Mouse (Mus musculus): ENCODE data around the gene Aox1. TPM values are rescaled to one million over a fixed set of nuclear protein-coding genes. Genes with fewer than 3 reads are reported as not detected.

Gene Aox1
- polyA plus RNA-seq (2015; fragmentation: Nextera tagmentation; extraction: Ambion mirVana): 1.4 and 4.2 TPM in 2 replicates

DNA sequence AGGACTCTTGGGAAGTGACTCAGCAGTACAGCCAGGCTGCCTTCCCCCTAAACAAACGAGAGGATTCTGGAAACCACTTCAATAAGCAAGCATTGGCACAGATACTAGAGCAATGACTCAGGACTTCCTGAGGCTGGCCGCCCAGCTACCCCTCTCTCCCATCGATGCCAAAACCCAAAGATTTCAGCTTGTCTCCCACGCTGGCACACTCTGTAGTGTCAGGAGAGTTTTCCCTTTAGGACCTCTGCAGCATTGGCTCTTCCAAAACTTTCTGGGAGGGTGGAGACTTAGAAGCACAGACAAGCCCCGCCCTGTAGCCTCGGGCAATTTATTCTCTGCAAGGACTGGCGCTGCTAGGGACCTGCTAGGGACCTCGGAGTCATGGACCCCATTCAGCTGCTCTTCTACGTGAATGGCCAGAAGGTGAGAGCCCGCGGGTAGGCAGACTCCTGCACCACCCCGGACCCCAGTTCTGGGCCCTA, at the start of gene Aox1:
Gene Aox1 (plus strand): TSS at position 296 of the 482 bp plus-strand sequence.

DNA sequence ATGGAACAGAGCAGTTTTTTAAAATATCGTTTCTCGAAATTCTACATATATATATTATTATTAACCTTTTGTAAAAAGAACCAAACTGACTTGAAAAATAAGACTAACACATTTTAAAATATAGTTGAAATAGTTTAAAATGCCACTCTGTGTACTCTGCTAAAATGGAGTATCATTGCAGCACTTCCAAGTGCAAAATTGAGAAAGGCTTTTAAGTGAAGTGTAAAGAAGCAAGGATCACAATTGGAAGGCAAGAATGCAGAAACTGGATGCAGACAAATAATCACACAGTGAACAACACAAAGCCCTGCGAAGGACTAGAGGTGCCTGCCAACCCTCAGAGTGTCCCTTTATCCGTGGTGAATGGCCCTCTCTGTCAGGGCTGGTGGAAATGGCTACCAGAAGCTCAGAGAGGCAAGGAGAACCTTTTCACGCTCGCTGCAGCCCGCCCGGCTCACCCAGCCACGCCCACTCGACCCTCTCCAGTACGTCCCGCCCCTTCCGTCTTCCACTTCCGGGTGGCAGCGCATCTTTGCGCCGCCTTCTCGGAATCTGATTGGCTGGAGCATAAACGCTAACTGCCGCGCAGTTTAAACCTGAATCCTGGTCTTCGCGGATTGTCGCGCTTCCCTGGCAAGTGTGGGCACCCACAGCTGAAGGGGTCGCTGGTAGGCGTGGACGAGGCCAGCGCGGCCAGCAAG, 34.1 kb upstream of the Aox1 start, which contains the start of gene Sgo2a:
Gene Sgo2a (plus strand): TSS at position 540 of the 701 bp plus-strand sequence.

DNA sequence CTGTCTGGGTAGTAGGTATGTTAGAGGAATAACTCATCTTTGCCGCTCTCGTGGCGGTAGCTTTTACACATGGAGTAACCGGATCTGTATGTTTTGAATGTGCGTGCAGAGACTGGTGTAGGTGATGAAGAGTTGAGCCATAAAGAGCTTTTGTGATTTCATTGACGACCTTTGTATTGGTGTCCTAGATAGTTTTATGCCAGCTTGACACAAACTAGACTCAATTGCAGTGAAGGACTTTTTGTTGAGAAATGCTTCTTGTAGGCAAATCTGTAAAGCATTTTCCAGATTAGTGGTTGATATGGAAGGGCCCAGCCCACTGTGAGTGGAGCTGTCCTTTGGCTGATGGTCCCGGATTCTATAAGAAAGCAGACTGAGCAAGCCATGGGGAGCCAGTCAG, 10.9 kb upstream of the Aox1 start, which contains the start of gene Kctd18:
Gene Kctd18 (minus strand): TSS at position 101 of the 400 bp plus-strand sequence.

GRCm38 (mm10) chr1:58112880-58113279, 83.1 kb downstream of the Aox1 start, which contains the start of gene Aox3:
Aox3 (plus strand) TSS chr1:58113130.

Other genes with a start within 250 kb of the Aox1 start
- 3.4 and 4.4 TPM in 2 replicates for gene Sgo2a, start 34.0 kb upstream of the Aox1 start, polyA plus RNA-seq (2015; fragmentation: Nextera tagmentation; extraction: Ambion mirVana)
- gene Kctd18, start 11.0 kb upstream of the Aox1 start, polyA plus RNA-seq (2015; fragmentation: Nextera tagmentation; extraction: Ambion mirVana): 12.5 and 14.4 TPM in 2 replicates
- gene Aox3, start 83.2 kb downstream of the Aox1 start, polyA plus RNA-seq (2015; fragmentation: Nextera tagmentation; extraction: Ambion mirVana): 6.8 and 10.2 TPM in 2 replicates
- 0.11 and 0.13 TPM in 2 replicates for gene Aox4, start 180.5 kb downstream of the Aox1 start, polyA plus RNA-seq (2015; fragmentation: Nextera tagmentation; extraction: Ambion mirVana)
- 0.04 and 0.11 TPM in 2 replicates for gene Aox2, start 248.4 kb downstream of the Aox1 start, polyA plus RNA-seq (2015; fragmentation: Nextera tagmentation; extraction: Ambion mirVana)